Mouse (Mus musculus): ENCODE data around the gene Cldn13. TPM values are rescaled to one million over a fixed set of nuclear protein-coding genes. Genes with fewer than 3 reads are reported as not detected.
A peak's percentile ranks its signal among the peaks of the same experiment; 100 is the strongest.

The Cldn13 gene
- polyA plus RNA-seq, 1 experiment = 0.10 TPM

- DNase-seq (ENCODE audit: low read depth) = no peak
- no peak for TF ChIP-seq CTCF (IDR thresholded peaks at IDR 0.05; ENCODE audit: borderline replicate concordance, extremely low read depth, insufficient read depth, insufficient read length)
- TF ChIP-seq POLR2A (IDR thresholded peaks at IDR 0.05; ENCODE audit: borderline replicate concordance, extremely low read depth, insufficient read depth, insufficient read length, poor library complexity, severe bottlenecking) = no peak
Observed at GRCm38 (mm10) chr5:134890601-134891054, 24.7 kb downstream of the Cldn13 start.

- TF ChIP-seq CTCF (IDR thresholded peaks at IDR 0.05; ENCODE audit: borderline replicate concordance, extremely low read depth, insufficient read depth, insufficient read length) = no peak
- DNase-seq (ENCODE audit: low read depth) = no peak
Observed at GRCm38 (mm10) chr5:134888505-134888904, 26.8 kb downstream of the Cldn13 start.

GRCm38 (mm10) chr5:134887447-134888335 lies 27.6 kb downstream of the Cldn13 start:
- no peak for DNase-seq (ENCODE audit: low read depth)
- TF ChIP-seq POLR2A (IDR thresholded peaks at IDR 0.05; ENCODE audit: borderline replicate concordance, extremely low read depth, insufficient read depth, insufficient read length, poor library complexity, severe bottlenecking) = no peak
- no peak for TF ChIP-seq CTCF (IDR thresholded peaks at IDR 0.05; ENCODE audit: borderline replicate concordance, extremely low read depth, insufficient read depth, insufficient read length)

- DNase-seq (ENCODE audit: low read depth) = no peak
- no peak for TF ChIP-seq CTCF (IDR thresholded peaks at IDR 0.05; ENCODE audit: borderline replicate concordance, extremely low read depth, insufficient read depth, insufficient read length)
- TF ChIP-seq POLR2A (IDR thresholded peaks at IDR 0.05; ENCODE audit: borderline replicate concordance, extremely low read depth, insufficient read depth, insufficient read length, poor library complexity, severe bottlenecking) = no peak
Observed at GRCm38 (mm10) chr5:134883077-134883476, 32.2 kb downstream of the Cldn13 start.

- no peak for TF ChIP-seq CTCF (IDR thresholded peaks at IDR 0.05; ENCODE audit: borderline replicate concordance, extremely low read depth, insufficient read depth, insufficient read length)
- no peak for TF ChIP-seq POLR2A (IDR thresholded peaks at IDR 0.05; ENCODE audit: borderline replicate concordance, extremely low read depth, insufficient read depth, insufficient read length, poor library complexity, severe bottlenecking)
- DNase-seq (ENCODE audit: low read depth) = no peak
Observed at GRCm38 (mm10) chr5:134876801-134877200, 38.5 kb downstream of the Cldn13 start.

- TF ChIP-seq POLR2A (IDR thresholded peaks at IDR 0.05; ENCODE audit: borderline replicate concordance, extremely low read depth, insufficient read depth, insufficient read length, poor library complexity, severe bottlenecking) (no peak), CTCF (IDR thresholded peaks at IDR 0.05; ENCODE audit: borderline replicate concordance, extremely low read depth, insufficient read depth, insufficient read length) (no peak)
- DNase-seq (ENCODE audit: low read depth) = no peak
Observed at GRCm38 (mm10) chr5:134875245-134875644, 40.1 kb downstream of the Cldn13 start.

- no peak for TF ChIP-seq POLR2A (IDR thresholded peaks at IDR 0.05; ENCODE audit: borderline replicate concordance, extremely low read depth, insufficient read depth, insufficient read length, poor library complexity, severe bottlenecking)
- TF ChIP-seq CTCF (IDR thresholded peaks at IDR 0.05; ENCODE audit: borderline replicate concordance, extremely low read depth, insufficient read depth, insufficient read length) = no peak
Observed at GRCm38 (mm10) chr5:134873956-134874879, 41.1 kb downstream of the Cldn13 start.

DNA sequence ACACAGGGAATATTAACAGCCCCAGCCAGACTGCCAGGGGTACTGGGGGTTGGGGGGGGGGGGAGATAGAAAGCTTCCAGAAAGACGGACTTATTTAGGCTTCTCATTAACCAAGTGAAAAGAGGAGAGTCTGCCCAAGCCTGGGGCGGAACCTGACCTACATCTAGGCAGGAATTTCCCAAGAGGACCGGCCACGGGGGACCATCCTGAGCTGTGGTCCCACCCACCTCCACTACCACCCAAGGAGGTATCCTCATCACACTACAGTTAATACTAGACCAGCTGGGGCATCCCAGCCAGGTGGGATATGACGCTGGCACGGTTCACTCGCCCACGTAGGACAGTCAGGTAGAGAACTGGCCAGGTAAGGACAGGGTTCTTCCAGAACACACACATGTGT lies 42.3 kb downstream of the Cldn13 start:
- TF ChIP-seq CTCF (IDR thresholded peaks at IDR 0.05; ENCODE audit: borderline replicate concordance, extremely low read depth, insufficient read depth, insufficient read length) (no peak), POLR2A (IDR thresholded peaks at IDR 0.05; ENCODE audit: borderline replicate concordance, extremely low read depth, insufficient read depth, insufficient read length, poor library complexity, severe bottlenecking) (no peak)
- no peak for DNase-seq (ENCODE audit: low read depth)

More at GRCm38 (mm10) chr5:134873956-134874879, 41.1 kb downstream of the Cldn13 start:
- DNase-seq (ENCODE audit: low read depth) = peak; percentile 74

DNA sequence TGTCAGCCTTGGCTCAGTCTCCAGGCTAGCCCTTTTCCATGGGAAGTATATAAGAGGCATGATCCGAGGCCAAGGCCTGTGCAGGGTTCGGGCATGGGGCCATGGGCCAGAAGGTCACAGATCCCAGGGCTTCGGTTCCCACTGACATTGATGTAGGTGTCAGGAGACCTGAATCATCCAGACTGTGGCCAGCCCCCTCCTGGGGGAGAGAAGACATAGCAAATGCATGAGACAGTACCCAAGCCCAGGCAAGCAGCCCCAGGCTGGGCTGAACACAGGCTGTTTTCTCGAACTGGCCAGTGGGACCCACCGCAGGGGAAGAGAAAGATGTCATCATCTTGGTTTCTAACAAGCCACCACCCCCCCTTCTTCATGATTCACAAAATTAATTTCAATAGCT lies 42.7 kb downstream of the Cldn13 start:
- DNase-seq (ENCODE audit: low read depth) = no peak
- no peak for TF ChIP-seq POLR2A (IDR thresholded peaks at IDR 0.05; ENCODE audit: borderline replicate concordance, extremely low read depth, insufficient read depth, insufficient read length, poor library complexity, severe bottlenecking)
- no peak for TF ChIP-seq CTCF (IDR thresholded peaks at IDR 0.05; ENCODE audit: borderline replicate concordance, extremely low read depth, insufficient read depth, insufficient read length)

DNA sequence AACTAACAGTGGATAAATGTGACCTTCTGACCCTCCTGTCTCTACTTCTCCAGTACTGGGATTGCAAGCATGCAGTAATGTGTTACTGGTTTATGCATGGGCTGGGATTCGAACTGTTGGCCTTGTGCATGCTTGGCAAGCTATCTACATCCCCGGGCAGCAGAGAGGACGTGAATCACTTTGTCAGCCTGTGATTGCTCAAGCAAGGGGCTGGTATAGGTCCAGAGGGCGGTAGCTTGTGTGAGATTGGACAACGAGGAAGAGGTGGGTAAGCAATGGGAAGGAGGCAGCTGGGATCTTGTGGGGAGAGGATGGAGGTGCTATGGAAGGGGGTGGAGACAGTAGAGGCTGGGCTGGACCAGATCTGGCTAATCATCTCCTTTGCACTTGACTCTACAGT lies 46.8 kb downstream of the Cldn13 start:
- TF ChIP-seq CTCF (IDR thresholded peaks at IDR 0.05; ENCODE audit: borderline replicate concordance, extremely low read depth, insufficient read depth, insufficient read length) = no peak
- DNase-seq (ENCODE audit: low read depth) = no peak

- TF ChIP-seq POLR2A (IDR thresholded peaks at IDR 0.05; ENCODE audit: borderline replicate concordance, extremely low read depth, insufficient read depth, insufficient read length, poor library complexity, severe bottlenecking) (no peak), CTCF (IDR thresholded peaks at IDR 0.05; ENCODE audit: borderline replicate concordance, extremely low read depth, insufficient read depth, insufficient read length) (no peak)
- DNase-seq (ENCODE audit: low read depth) = peak; percentile 19
Observed at GRCm38 (mm10) chr5:134867320-134868144, 47.8 kb downstream of the Cldn13 start.
